Mouse (Mus musculus) myocyte (in vitro differentiated cells): ENCODE measurements at regions not wholly inside any gene's neighbourhood (a gene's known extent, or its start where the extent isn't known, plus 50 kb on each side); places are given as distances from the start of the nearest gene placed in this dataset.

Source experiments
- CEBPB ChIP-seq: IDR thresholded peaks from 2 replicates; pipeline ENCODE4 v1.6.1; 2011; ENCODE audit warnings: mild to moderate bottlenecking, moderate library complexity; ENCODE audit not compliant: poor library complexity, insufficient read depth, severe bottlenecking
- E2F4 ChIP-seq: IDR thresholded peaks from one replicate; pipeline ENCODE4 v1.6.1; 2011; ENCODE audit warnings: mild to moderate bottlenecking, control low read depth, moderate library complexity; ENCODE audit not compliant: insufficient read depth
- MAX ChIP-seq: IDR thresholded peaks from one replicate; pipeline ENCODE4 v1.6.1; 2011; ENCODE audit warnings: low read depth, mild to moderate bottlenecking, control low read depth
- POLR2A ChIP-seq: IDR thresholded peaks from one replicate; pipeline ENCODE4 v1.6.1; 2011; ENCODE audit warnings: low read depth, mild to moderate bottlenecking, control low read depth, moderate library complexity; ENCODE audit not compliant: insufficient read length
- TCF12 ChIP-seq: IDR thresholded peaks from one replicate; pipeline ENCODE4 v1.6.1; 2011; ENCODE audit warnings: mild to moderate bottlenecking, control low read depth; ENCODE audit not compliant: poor library complexity, insufficient read depth, severe bottlenecking
- USF1 ChIP-seq: IDR thresholded peaks from one replicate; pipeline ENCODE4 v1.6.1; 2011; ENCODE audit warnings: low read depth, mild to moderate bottlenecking, control low read depth, moderate library complexity

DNA sequence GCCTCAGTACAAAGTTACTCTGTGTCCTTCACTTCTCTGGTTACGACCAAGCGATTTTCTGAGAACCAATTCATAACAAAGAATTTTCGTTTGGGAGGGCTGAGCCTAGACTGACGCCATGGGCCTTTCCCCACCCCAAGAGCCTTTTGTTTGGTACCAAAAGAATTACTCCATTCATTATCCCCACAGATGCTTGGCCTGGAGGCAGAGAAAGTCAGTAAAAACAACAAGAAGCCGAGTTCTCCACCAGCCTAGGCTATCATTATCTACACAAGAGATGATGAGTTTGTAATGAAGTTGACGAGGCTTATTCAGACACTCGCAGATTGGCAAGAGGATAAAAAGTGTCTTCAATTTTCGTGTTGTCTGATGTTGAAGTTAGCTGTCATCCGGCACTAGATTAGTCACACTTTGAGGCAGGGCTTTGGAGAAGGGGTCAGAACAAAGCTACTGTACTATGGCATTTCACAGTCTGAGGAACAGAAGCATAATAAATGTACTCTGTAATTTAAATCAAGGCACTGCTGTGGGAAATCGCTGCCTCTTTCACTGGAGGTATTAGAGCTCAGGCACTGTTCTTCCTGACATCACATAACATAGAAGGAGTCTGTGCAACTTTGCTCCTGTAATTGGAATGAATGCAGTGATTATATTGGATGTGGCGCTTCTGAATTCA lies 296.9 kb upstream of the Fign start:
- TF ChIP-seq POLR2A (no peak), E2F4 (no peak), USF1 (no peak), MAX (no peak), TCF12 (no peak), CEBPB (no peak)
